Mouse (Mus musculus) kidney, postnatal 0 days (tissue): ENCODE data around the gene Pcdh11x. TPM values are rescaled to one million over a fixed set of nuclear protein-coding genes. Genes with fewer than 3 reads are reported as not detected.

ENCODE experiments used
- ATAC-seq: fragments of 200-750 bp; cut with Nextera tagmentation; replicated peaks from 2 replicates; pipeline ENCODE4 v1.8.0; 2017; ENCODE audit warnings: low read depth, moderate number of reproducible peaks, moderate TSS enrichment, moderate library complexity; ENCODE audit not compliant: low FRiP score
- DNase-seq: peaks from one replicate; pipeline ENCODE4 v3.0.0-alpha.2; 2016; ENCODE audit warnings: low spot score
- H3K27ac ChIP-seq: fragments of 300-500 bp; sonication (generic); 2 replicates; pipeline ENCODE4 v1.5.1; 2014; ENCODE audit warnings: mild to moderate bottlenecking
- H3K27me3 ChIP-seq: fragments of 300-500 bp; sonication (generic); 2 replicates; pipeline ENCODE4 v1.6.1; 2014; ENCODE audit warnings: low read length, mixed read lengths; ENCODE audit not compliant: insufficient read depth
- H3K36me3 ChIP-seq: fragments of 300-500 bp; sonication (generic); 2 replicates; pipeline ENCODE4 v1.6.1; 2014; ENCODE audit warnings: low read length, mixed read lengths; ENCODE audit not compliant: insufficient read depth
- H3K4me1 ChIP-seq: fragments of 300-500 bp; sonication (generic); replicated peaks from 2 replicates; pipeline ENCODE4 v1.6.1; 2014; ENCODE audit warnings: antibody characterized with exemption, low read length, mixed read lengths; ENCODE audit not compliant: insufficient read depth
- H3K4me2 ChIP-seq: fragments of 300-500 bp; sonication (generic); 2 replicates; pipeline ENCODE4 v1.6.1; 2014; ENCODE audit warnings: mild to moderate bottlenecking, low read length, moderate library complexity, mixed read lengths
- H3K4me3 ChIP-seq: fragments of 300-500 bp; sonication (generic); replicated peaks from 2 replicates; pipeline ENCODE4 v1.5.1; 2014; ENCODE audit warnings: low read depth, low read length
- H3K9ac ChIP-seq: fragments of 300-500 bp; sonication (generic); 2 replicates; pipeline ENCODE4 v1.6.1; 2014; ENCODE audit warnings: low read depth, low read length
- H3K9me3 ChIP-seq: fragments of 300-500 bp; sonication (generic); replicated peaks from 2 replicates; pipeline ENCODE4 v1.6.1; 2016; ENCODE audit warnings: low read length, inconsistent platforms, mixed read lengths
- CTCF ChIP-seq: IDR thresholded peaks from 2 replicates; pipeline ENCODE4 v1.5.1; 2016; ENCODE audit warnings: antibody characterized with exemption, low read depth, mild to moderate bottlenecking, moderate library complexity
- WGBS: fragments of 180-500 bp; shearing (Covaris S2); extraction: QIAGEN DNeasy Blood & Tissue Kit; methylation state at CpG from one replicate; pipeline ENCODE4 v1.1.7; 2014; 5-methylcytosine and 5-hydroxymethylcytosine counted together
- polyA plus RNA-seq: library from polyadenylated mRNA; unstranded; fragments of >200 nt; fragmentation: Nextera tagmentation; extraction: Ambion mirVana; gene quantifications from 2 replicates; pipeline ENCODE4 v1.2.1, GENCODE M21; 2015

The Pcdh11x gene
- 0.38 and 0.47 TPM in 2 replicates for polyA plus RNA-seq

GRCm38 (mm10) chrX:120290011-120290899, at the start of gene Pcdh11x:
Gene Pcdh11x (plus strand): TSS chrX:120290259.
- DNase-seq (peak; percentile 51), ATAC-seq (peak; percentile 79; the same call in 1 of the 2 replicates)
- Histone ChIP-seq H3K4me1 (no peaks in the 10 kb centered on the region), H3K36me3 (no peaks in the 10 kb centered on the region), H3K4me3 (peak within 1 kb of the TSS; percentile 32), H3K27me3 (peaks cover 6% of the 10 kb centered on the region; the same call in 1 of the 2 replicates), H3K9ac (no peak within 1 kb of the TSS), H3K27ac (no peak within 1 kb of the TSS), H3K4me2 (peak within 1 kb of the TSS; percentile 63), H3K9me3 (no peaks in the 10 kb centered on the region)
- WGBS, result 20% methylated on average over 34 of the region's 40 CpGs
- no peak for TF ChIP-seq CTCF

GRCm38 (mm10) chrX:120260089-120260488, 30.0 kb upstream of the Pcdh11x start:
- Histone ChIP-seq H3K36me3 (no peaks in the 10 kb centered on the region), H3K4me3 (no peak overlapping the region), H3K9me3 (no peaks in the 10 kb centered on the region), H3K27me3 (no peaks in the 10 kb centered on the region), H3K27ac (no peak overlapping the region), H3K4me2 (no peak overlapping the region), H3K4me1 (no peaks in the 10 kb centered on the region), H3K9ac (no peak overlapping the region)
- WGBS, result 70% methylated on average over 2 of the region's 2 CpGs
- no peak for DNase-seq
- no peak for ATAC-seq
- TF ChIP-seq CTCF, result no peak

DNA sequence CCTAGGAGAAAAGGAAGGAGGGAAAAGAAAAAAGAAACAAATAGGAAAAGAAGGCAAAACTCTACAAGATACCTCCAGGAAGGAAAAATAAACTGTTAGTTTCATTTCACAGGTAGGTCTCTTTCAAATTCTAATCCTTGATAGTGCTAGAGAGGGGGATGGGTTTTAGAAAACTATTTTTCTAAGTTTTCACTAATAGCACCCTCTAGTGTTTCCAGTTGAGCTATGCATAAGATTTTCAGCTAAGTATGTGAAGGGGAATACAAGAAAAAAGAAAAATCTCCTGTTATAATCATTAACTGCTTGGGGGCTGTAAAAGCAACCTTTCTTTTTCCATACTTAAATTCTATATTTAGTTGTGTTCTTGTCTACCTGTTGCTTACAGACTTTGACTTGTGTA, 4.5 kb upstream of the Pcdh11x start:
- no peak for ATAC-seq

DNA sequence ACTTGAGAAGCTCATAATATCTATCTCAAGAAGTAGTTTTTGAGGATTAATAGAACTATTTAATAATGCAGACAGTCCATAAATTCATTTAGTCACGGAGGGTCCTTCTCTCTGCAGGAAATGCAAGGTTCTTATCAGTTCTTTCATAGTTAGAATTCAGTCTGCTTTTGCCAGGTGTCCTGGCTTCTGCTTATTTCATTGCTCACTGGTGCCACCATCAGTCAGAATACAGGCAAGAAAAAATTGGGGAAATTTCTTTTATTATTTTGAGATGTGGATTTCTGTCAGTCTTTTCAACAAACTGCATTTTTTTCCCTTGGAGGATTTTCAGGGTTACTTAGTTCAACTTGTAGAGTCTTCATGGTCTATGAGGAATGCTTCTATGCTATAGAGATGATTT, 2.6 kb upstream of the Pcdh11x start:
- Histone ChIP-seq H3K27me3 (peaks cover 6% of the 10 kb centered on the region; the same call in 1 of the 2 replicates), H3K9me3 (no peaks in the 10 kb centered on the region), H3K4me2 (no peak overlapping the region), H3K27ac (no peak overlapping the region), H3K9ac (no peak overlapping the region), H3K36me3 (no peaks in the 10 kb centered on the region), H3K4me3 (no peak overlapping the region), H3K4me1 (no peaks in the 10 kb centered on the region)
- WGBS, result 17% methylated on average over 1 of the region's 1 CpGs
- peak; percentile 24; the same call in 1 of the 2 replicates for TF ChIP-seq CTCF
- DNase-seq (no peak), ATAC-seq (no peak)

More for the DNA sequence above, 4.5 kb upstream of the Pcdh11x start:
- Histone ChIP-seq H3K36me3 (no peaks in the 10 kb centered on the region), H3K9me3 (no peaks in the 10 kb centered on the region), H3K9ac (no peak overlapping the region), H3K4me1 (no peaks in the 10 kb centered on the region), H3K27ac (no peak overlapping the region), H3K27me3 (no peaks in the 10 kb centered on the region; the same call in 1 of the 2 replicates), H3K4me3 (no peak overlapping the region), H3K4me2 (no peak overlapping the region)
- peak; percentile 45 for TF ChIP-seq CTCF
- no peak for DNase-seq

GRCm38 (mm10) chrX:120290900-120291280, 831 bp downstream of the Pcdh11x start:
- H3K9ac ChIP-seq, result no peak overlapping the region
- no peak overlapping the region for H3K27ac ChIP-seq
- peak overlapping the region; percentile 63 for H3K4me2 ChIP-seq
- TF ChIP-seq CTCF, result no peak
- no peaks in the 10 kb centered on the region for H3K9me3 ChIP-seq
- peaks cover 6% of the 10 kb centered on the region; the same call in 1 of the 2 replicates for H3K27me3 ChIP-seq
- H3K36me3 ChIP-seq, result no peaks in the 10 kb centered on the region
- H3K4me1 ChIP-seq, result no peaks in the 10 kb centered on the region
- 17% methylated on average over 18 of the region's 18 CpGs for WGBS
- ATAC-seq (no peak), DNase-seq (no peak)
- H3K4me3 ChIP-seq, result peak overlapping the region; percentile 32

DNA sequence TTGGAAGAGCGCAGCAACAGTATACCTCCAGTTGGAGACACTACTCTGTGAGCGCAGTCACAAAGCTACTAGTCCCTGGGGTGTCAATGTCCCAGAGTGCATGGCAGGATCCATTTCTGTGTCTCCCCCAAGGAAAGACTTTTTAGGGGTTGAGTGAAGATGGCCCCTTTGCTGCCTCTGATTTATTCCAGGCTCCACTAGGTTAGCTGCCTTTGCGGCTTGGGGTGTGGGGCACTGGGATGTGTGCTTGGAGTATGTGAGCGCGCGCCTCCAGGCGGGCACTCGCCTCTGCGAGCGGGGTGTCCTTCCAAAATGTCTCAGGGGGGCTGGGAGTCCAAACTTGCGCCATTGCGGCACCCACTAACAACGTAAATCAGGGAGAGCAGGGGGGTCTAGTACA, 1.6 kb downstream of the Pcdh11x start:
- H3K4me3 ChIP-seq, result no peak overlapping the region
- DNase-seq (no peak), ATAC-seq (no peak)
- H3K9ac ChIP-seq, result no peak overlapping the region
- no peak for TF ChIP-seq CTCF
- H3K4me2 ChIP-seq, result no peak overlapping the region
- H3K27ac ChIP-seq, result no peak overlapping the region
- WGBS, result 14% methylated on average over 13 of the region's 13 CpGs
- peaks cover 6% of the 10 kb centered on the region; the same call in 1 of the 2 replicates for H3K27me3 ChIP-seq
- H3K4me1 ChIP-seq, result no peaks in the 10 kb centered on the region
- no peaks in the 10 kb centered on the region for H3K36me3 ChIP-seq
- H3K9me3 ChIP-seq, result no peaks in the 10 kb centered on the region
